Mouse (Mus musculus) thymus, adult 2 months (tissue): ENCODE results near the gene S100a1.

ENCODE experiments used
- CTCF ChIP-seq: fragments of 200-500 bp; IDR thresholded peaks from 2 replicates; pipeline ENCODE4 v1.5.1; 2012; ENCODE audit warnings: mild to moderate bottlenecking, control low read depth, low read length, moderate library complexity, borderline replicate concordance; ENCODE audit not compliant: control insufficient read depth, poor library complexity, insufficient read depth; ENCODE audit errors: extremely low read depth
- POLR2A ChIP-seq: fragments of 200-500 bp; IDR thresholded peaks from 2 replicates; pipeline ENCODE4 v1.6.1; 2012; ENCODE audit warnings: mild to moderate bottlenecking, low read length, control low read depth, moderate library complexity; ENCODE audit not compliant: control insufficient read depth, poor library complexity, insufficient read depth; ENCODE audit errors: extremely low read depth

GRCm38 (mm10) chr3:90552231-90552630 is 38.0 kb upstream of the S100a1 start:
- no peak for TF ChIP-seq CTCF
- no peak for TF ChIP-seq POLR2A
